Mouse (Mus musculus): ENCODE measurements around the gene Rfx4. TPM values are rescaled to one million over a fixed set of nuclear protein-coding genes. Genes with fewer than 3 reads are reported as not detected.

Rfx4 gene
- polyA plus RNA-seq, 1 experiment from 2014 or later: not detected

DNA sequence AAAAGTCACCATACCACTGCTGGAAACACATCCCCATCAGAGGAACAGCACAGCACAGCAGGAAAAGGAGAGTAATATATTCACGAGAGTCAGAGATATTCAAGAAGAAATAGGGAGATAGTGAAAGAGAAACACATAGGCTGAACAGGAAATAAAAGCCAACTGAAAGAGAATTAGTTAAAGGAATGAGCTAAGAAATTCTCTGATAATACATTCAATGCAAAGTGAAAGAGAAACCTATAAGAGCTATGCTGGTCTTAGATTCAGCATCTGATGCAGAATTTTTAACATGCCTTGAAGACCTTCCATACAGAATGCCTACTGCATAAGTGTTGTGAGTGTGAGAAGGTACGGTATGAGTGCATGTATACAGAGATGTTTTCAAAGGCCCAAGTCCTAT, 126.7 kb downstream of the Rfx4 start:
- Histone ChIP-seq H3K27ac (ENCODE audit: low read length) (no peak overlapping the region), H3K4me2 (replicated peaks; ENCODE audit: low read depth, low read length) (no peak overlapping the region), H3K27me3 (replicated peaks; ENCODE audit: insufficient read depth, low read length) (no peaks in the 10 kb centered on the region), H3K4me3 (ENCODE audit: low read depth, low read length) (no peak overlapping the region), H3K4me1 (ENCODE audit: insufficient read depth, low read depth, low read length) (peaks cover 5% of the 10 kb centered on the region; the same call in 1 of the 2 replicates), H3K36me3 (ENCODE audit: insufficient read depth, low read length) (no peaks in the 10 kb centered on the region), H3K9ac (replicated peaks; ENCODE audit: low read depth) (no peak overlapping the region), H3K9me3 (ENCODE audit: low read length) (no peaks in the 10 kb centered on the region)
- ATAC-seq (no peak), DNase-seq (ENCODE audit: low spot score) (no peak)
- WGBS: 77% methylated on average over 2 of the region's 2 CpGs
- TF ChIP-seq CTCF (IDR thresholded peaks at IDR 0.05): no peak
- TF ChIP-seq EP300 (IDR thresholded peaks at IDR 0.05): no peak

DNA sequence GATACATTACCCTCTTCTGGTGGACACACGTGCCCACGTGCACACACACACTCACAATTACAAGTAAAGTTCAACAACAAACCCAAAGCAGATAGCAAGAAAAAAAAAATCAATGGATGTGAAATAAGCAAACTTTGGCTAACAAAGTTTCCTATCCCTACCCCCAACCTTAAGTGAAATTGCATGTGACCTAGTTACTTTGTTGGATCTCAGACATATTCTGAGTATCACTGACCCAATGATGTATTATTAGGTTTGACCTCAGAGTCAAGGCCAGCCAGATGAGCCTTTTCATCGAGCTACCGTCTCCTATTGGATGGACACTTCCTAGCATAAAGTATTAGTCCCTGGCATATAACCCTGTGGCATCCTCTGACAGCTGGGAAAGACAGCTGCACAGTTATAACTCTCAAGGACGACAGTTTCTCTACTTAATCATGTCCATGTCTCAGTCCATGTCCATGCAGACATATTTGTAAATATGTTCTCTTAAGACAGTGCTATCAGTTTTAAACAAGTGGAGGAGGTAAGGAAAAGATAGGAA, 129.6 kb downstream of the Rfx4 start:
- Histone ChIP-seq H3K4me3 (ENCODE audit: low read depth, low read length) (no peak overlapping the region), H3K27ac (ENCODE audit: low read length) (no peak overlapping the region), H3K9me3 (ENCODE audit: low read length) (no peaks in the 10 kb centered on the region), H3K4me2 (replicated peaks; ENCODE audit: low read depth, low read length) (no peak overlapping the region), H3K36me3 (ENCODE audit: insufficient read depth, low read length) (no peaks in the 10 kb centered on the region), H3K4me1 (ENCODE audit: insufficient read depth, low read depth, low read length) (peaks cover 5% of the 10 kb centered on the region; the same call in 1 of the 2 replicates), H3K27me3 (replicated peaks; ENCODE audit: insufficient read depth, low read length) (no peaks in the 10 kb centered on the region), H3K9ac (replicated peaks; ENCODE audit: low read depth) (no peak overlapping the region)
- TF ChIP-seq CTCF (IDR thresholded peaks at IDR 0.05) (no peak), EP300 (IDR thresholded peaks at IDR 0.05) (no peak)
- ATAC-seq: peak; percentile 24; the same call in 1 of the 2 replicates
- 57% methylated on average over 5 of the region's 5 CpGs for WGBS
- no peak for DNase-seq (ENCODE audit: low spot score)

DNA sequence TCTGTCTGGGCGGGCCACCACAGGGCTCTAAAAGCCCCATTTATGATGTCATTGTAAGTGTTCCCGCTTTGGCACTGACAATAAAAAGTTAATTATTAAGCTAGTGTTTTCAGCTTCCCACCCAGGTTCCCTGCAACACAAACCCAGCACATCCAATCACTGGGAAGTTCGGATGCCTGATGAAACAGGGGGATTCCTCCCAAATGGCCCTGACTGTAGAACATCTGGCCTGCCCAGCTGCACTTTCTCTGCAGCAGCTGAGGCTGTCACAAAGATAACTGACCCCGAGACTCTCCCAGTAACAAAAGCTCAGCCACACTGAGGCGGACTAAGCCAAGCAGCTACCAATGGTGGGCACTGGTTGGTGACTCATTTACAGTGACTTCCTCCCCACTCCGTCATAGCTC, 130.4 kb downstream of the Rfx4 start:
- ATAC-seq: peak; percentile 93
- Histone ChIP-seq H3K4me3 (ENCODE audit: low read depth, low read length) (no peak overlapping the region), H3K27ac (ENCODE audit: low read length) (no peak overlapping the region), H3K4me2 (replicated peaks; ENCODE audit: low read depth, low read length) (peak overlapping the region; percentile 3; the same call in 1 of the 2 replicates), H3K9ac (replicated peaks; ENCODE audit: low read depth) (no peak overlapping the region), H3K36me3 (ENCODE audit: insufficient read depth, low read length) (no peaks in the 10 kb centered on the region), H3K9me3 (ENCODE audit: low read length) (no peaks in the 10 kb centered on the region), H3K27me3 (replicated peaks; ENCODE audit: insufficient read depth, low read length) (no peaks in the 10 kb centered on the region), H3K4me1 (ENCODE audit: insufficient read depth, low read depth, low read length) (peaks cover 5% of the 10 kb centered on the region; the same call in 1 of the 2 replicates)
- TF ChIP-seq CTCF (IDR thresholded peaks at IDR 0.05) (0 out of 2 replicates have a peak, but pooled peaks have one; percentile 2), EP300 (IDR thresholded peaks at IDR 0.05) (peak; percentile 55; the same call in 1 of the 2 replicates)
- WGBS: 14% methylated on average over 6 of the region's 6 CpGs
- peak; percentile 81 for DNase-seq (ENCODE audit: low spot score)

DNA sequence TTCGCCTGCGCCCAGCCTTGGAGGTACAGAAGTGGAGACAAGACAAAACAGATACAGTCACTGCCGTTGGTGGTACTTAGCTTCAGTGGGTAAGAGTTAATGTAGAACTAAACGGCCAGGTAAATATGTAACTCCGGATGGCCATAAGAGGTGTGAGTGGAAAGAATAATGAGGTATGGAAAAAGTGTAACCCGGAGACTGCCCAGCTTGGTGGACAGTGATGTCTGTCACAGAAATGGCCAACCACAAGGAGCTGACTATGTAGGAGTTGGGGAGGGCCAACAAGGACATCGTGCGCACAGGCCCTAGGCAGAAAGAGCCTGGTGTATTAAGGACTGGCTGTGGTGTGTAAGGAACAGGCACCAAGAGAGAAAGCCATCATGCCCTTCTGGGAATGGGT, 130.9 kb downstream of the Rfx4 start:
- H3K9me3 ChIP-seq (ENCODE audit: low read length): no peaks in the 10 kb centered on the region
- H3K4me3 ChIP-seq (ENCODE audit: low read depth, low read length): no peak overlapping the region
- no peak overlapping the region for H3K27ac ChIP-seq (ENCODE audit: low read length)
- H3K4me1 ChIP-seq (ENCODE audit: insufficient read depth, low read depth, low read length): peaks cover 5% of the 10 kb centered on the region; the same call in 1 of the 2 replicates
- WGBS: 35% methylated on average over 8 of the region's 8 CpGs
- H3K9ac ChIP-seq (replicated peaks; ENCODE audit: low read depth): no peak overlapping the region
- DNase-seq (ENCODE audit: low spot score) (no peak), ATAC-seq (0 out of 2 replicates have a peak, but pooled peaks have one; percentile 1)
- H3K36me3 ChIP-seq (ENCODE audit: insufficient read depth, low read length): no peaks in the 10 kb centered on the region
- H3K27me3 ChIP-seq (replicated peaks; ENCODE audit: insufficient read depth, low read length): no peaks in the 10 kb centered on the region
- no peak for TF ChIP-seq EP300 (IDR thresholded peaks at IDR 0.05)
- no peak for TF ChIP-seq CTCF (IDR thresholded peaks at IDR 0.05)
- H3K4me2 ChIP-seq (replicated peaks; ENCODE audit: low read depth, low read length): peak overlapping the region; percentile 3; the same call in 1 of the 2 replicates

DNA sequence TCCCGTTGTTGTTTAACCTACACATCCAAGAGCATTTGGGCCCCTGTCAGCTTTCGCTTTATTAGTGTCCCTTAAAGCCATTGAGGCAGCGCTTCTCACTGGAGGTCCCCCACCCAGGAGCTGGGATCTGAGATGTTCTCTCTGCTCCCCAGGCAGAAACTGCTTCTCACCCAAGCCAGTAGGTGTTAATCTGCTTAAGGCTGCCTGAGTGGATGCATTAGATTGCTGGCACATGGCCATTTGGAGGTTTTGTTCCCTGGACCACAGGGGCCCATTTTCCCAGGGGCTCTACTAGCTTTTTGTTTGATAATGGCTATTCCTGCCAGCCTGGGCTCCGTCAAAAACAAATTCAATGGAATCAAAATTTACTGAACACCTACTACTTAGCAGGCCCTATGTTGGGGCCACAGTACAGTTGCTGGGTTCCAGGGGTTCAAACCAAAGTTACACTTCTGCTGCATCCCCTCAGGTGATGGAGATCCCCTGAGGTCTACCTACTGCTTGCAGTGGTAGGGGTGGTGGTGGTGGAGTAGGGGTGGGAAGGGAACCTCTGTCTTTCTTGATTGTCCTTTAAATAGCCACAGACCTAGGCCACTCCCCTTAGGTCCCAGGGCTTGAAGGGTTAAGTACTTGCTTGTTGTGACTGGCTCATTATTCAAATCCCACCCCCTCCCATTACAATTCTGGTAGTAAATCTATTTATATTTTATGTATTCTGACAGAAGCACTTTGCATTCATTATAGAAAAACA, 133.4 kb downstream of the Rfx4 start:
- no peak overlapping the region for H3K9ac ChIP-seq (replicated peaks; ENCODE audit: low read depth)
- H3K9me3 ChIP-seq (ENCODE audit: low read length): no peaks in the 10 kb centered on the region
- 61% methylated on average over 4 of the region's 4 CpGs for WGBS
- H3K27me3 ChIP-seq (replicated peaks; ENCODE audit: insufficient read depth, low read length): no peaks in the 10 kb centered on the region
- no peak overlapping the region for H3K4me3 ChIP-seq (ENCODE audit: low read depth, low read length)
- DNase-seq (ENCODE audit: low spot score) (no peak), ATAC-seq (no peak)
- no peak overlapping the region for H3K4me2 ChIP-seq (replicated peaks; ENCODE audit: low read depth, low read length)
- no peak for TF ChIP-seq CTCF (IDR thresholded peaks at IDR 0.05)
- TF ChIP-seq EP300 (IDR thresholded peaks at IDR 0.05): no peak
- no peaks in the 10 kb centered on the region for H3K36me3 ChIP-seq (ENCODE audit: insufficient read depth, low read length)
- H3K4me1 ChIP-seq (ENCODE audit: insufficient read depth, low read depth, low read length): peaks cover 5% of the 10 kb centered on the region; the same call in 1 of the 2 replicates
- no peak overlapping the region for H3K27ac ChIP-seq (ENCODE audit: low read length)

DNA sequence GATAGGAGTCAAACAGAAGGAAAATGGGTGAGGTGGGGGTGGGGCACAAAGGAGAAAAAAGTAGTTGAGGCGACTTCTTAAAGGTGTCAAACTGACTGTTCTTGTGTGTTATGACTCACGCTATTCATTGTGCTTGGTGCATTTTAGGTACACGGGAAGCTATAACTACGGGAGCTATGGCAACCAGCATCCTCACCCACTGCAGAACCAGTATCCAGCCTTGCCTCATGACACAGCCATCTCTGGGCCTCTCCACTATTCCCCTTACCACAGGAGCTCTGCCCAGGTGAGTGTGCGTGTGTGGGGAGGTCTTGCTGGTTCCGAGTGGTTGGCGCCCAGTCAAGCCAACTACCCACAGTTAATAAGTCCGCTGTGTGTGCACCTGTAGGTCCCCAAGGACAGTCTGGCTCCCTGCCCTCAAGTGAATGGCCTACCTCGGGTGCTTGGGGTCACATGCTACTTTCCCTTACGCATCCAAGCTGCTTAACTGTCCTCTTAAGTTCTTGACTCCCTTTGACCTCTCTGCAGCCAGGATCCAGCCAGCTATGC, 140.0 kb downstream of the Rfx4 start:
- H3K4me2 ChIP-seq (replicated peaks; ENCODE audit: low read depth, low read length): no peak overlapping the region
- WGBS: 88% methylated on average over 10 of the region's 10 CpGs
- no peaks in the 10 kb centered on the region for H3K36me3 ChIP-seq (ENCODE audit: insufficient read depth, low read length)
- ATAC-seq (no peak), DNase-seq (ENCODE audit: low spot score) (no peak)
- TF ChIP-seq CTCF (IDR thresholded peaks at IDR 0.05) (no peak), EP300 (IDR thresholded peaks at IDR 0.05) (no peak)
- no peak overlapping the region for H3K9ac ChIP-seq (replicated peaks; ENCODE audit: low read depth)
- H3K27ac ChIP-seq (ENCODE audit: low read length): no peak overlapping the region
- H3K4me3 ChIP-seq (ENCODE audit: low read depth, low read length): no peak overlapping the region
- H3K27me3 ChIP-seq (replicated peaks; ENCODE audit: insufficient read depth, low read length): no peaks in the 10 kb centered on the region
- no peaks in the 10 kb centered on the region for H3K9me3 ChIP-seq (ENCODE audit: low read length)
- H3K4me1 ChIP-seq (ENCODE audit: insufficient read depth, low read depth, low read length): no peaks in the 10 kb centered on the region
